Mouse (Mus musculus): ENCODE data around the gene Spp2. TPM values are rescaled to one million over a fixed set of nuclear protein-coding genes. Genes with fewer than 3 reads are reported as not detected.

Spp2 gene
- total and polyA plus RNA-seq, 3 experiments: not detected

- H3K9ac ChIP-seq (ENCODE audit: low read depth, low read length): no peak overlapping the region
- no peak overlapping the region for H3K27ac ChIP-seq
- 69% methylated on average over 2 of the region's 2 CpGs for WGBS
- intact Hi-C loops (cut with DNase I): no loop called here
- H3K4me1 ChIP-seq (ENCODE audit: control insufficient read depth, insufficient read depth, low read length): no peaks in the 10 kb centered on the region
- H3K79me2 ChIP-seq (replicated peaks; ENCODE audit: control insufficient read depth, insufficient read depth, low read length): no peaks in the 10 kb centered on the region
- DNase-seq: no peak
- no peak overlapping the region for H3K4me3 ChIP-seq
- no peak for TF ChIP-seq POLR2A (IDR thresholded peaks at IDR 0.05; ENCODE audit: insufficient read depth, low read depth, low read length)
- TF ChIP-seq CTCF (IDR thresholded peaks at IDR 0.05): no peak
- TF ChIP-seq EP300 (IDR thresholded peaks at IDR 0.05; ENCODE audit: insufficient read depth, low read depth, low read length): no peak
- no peaks in the 10 kb centered on the region for H3K36me3 ChIP-seq (ENCODE audit: control insufficient read depth, insufficient read depth, low read length)
- no peaks in the 10 kb centered on the region for H3K27me3 ChIP-seq (ENCODE audit: control insufficient read depth, insufficient read depth, low read length)
Observed at GRCm38 (mm10) chr1:88449741-88450140, 43.0 kb downstream of the Spp2 start.

- 64% methylated on average over 4 of the region's 4 CpGs for WGBS
- intact Hi-C loops (cut with DNase I): no loop called here
- TF ChIP-seq EP300 (IDR thresholded peaks at IDR 0.05; ENCODE audit: insufficient read depth, low read depth, low read length) (no peak), CTCF (IDR thresholded peaks at IDR 0.05) (no peak), POLR2A (IDR thresholded peaks at IDR 0.05; ENCODE audit: insufficient read depth, low read depth, low read length) (no peak)
- H3K27me3 ChIP-seq (ENCODE audit: control insufficient read depth, insufficient read depth, low read length): no peaks in the 10 kb centered on the region
- H3K4me1 ChIP-seq (ENCODE audit: control insufficient read depth, insufficient read depth, low read length): no peaks in the 10 kb centered on the region
- no peak for DNase-seq
- H3K36me3 ChIP-seq (ENCODE audit: control insufficient read depth, insufficient read depth, low read length): no peaks in the 10 kb centered on the region
- H3K9ac ChIP-seq (ENCODE audit: low read depth, low read length): no peak overlapping the region
- no peak overlapping the region for H3K27ac ChIP-seq
- H3K4me3 ChIP-seq: no peak overlapping the region
- no peaks in the 10 kb centered on the region for H3K79me2 ChIP-seq (replicated peaks; ENCODE audit: control insufficient read depth, insufficient read depth, low read length)
Observed at GRCm38 (mm10) chr1:88450668-88451067, 43.9 kb downstream of the Spp2 start.

- intact Hi-C loops (cut with DNase I): no loop called here
Observed at GRCm38 (mm10) chr1:88452198-88452597, 45.4 kb downstream of the Spp2 start.

GRCm38 (mm10) chr1:88454703-88455102 lies 47.9 kb downstream of the Spp2 start:
- H3K79me2 ChIP-seq (replicated peaks; ENCODE audit: control insufficient read depth, insufficient read depth, low read length): no peaks in the 10 kb centered on the region
- no peak overlapping the region for H3K4me3 ChIP-seq
- 51% methylated on average over 3 of the region's 3 CpGs for WGBS
- H3K9ac ChIP-seq (ENCODE audit: low read depth, low read length): no peak overlapping the region
- H3K4me1 ChIP-seq (ENCODE audit: control insufficient read depth, insufficient read depth, low read length): no peaks in the 10 kb centered on the region
- TF ChIP-seq POLR2A (IDR thresholded peaks at IDR 0.05; ENCODE audit: insufficient read depth, low read depth, low read length): no peak
- DNase-seq: no peak
- H3K27me3 ChIP-seq (ENCODE audit: control insufficient read depth, insufficient read depth, low read length): no peaks in the 10 kb centered on the region
- intact Hi-C loops (cut with DNase I): no loop called here
- no peaks in the 10 kb centered on the region for H3K36me3 ChIP-seq (ENCODE audit: control insufficient read depth, insufficient read depth, low read length)
- no peak overlapping the region for H3K27ac ChIP-seq

More at GRCm38 (mm10) chr1:88452198-88452597, 45.4 kb downstream of the Spp2 start:
- H3K36me3 ChIP-seq (ENCODE audit: control insufficient read depth, insufficient read depth, low read length): no peaks in the 10 kb centered on the region
- H3K4me3 ChIP-seq: no peak overlapping the region
- no peaks in the 10 kb centered on the region for H3K79me2 ChIP-seq (replicated peaks; ENCODE audit: control insufficient read depth, insufficient read depth, low read length)
- DNase-seq: no peak
- WGBS: 80% methylated on average over 6 of the region's 6 CpGs
- no peak for TF ChIP-seq CTCF (IDR thresholded peaks at IDR 0.05)
- H3K27me3 ChIP-seq (ENCODE audit: control insufficient read depth, insufficient read depth, low read length): no peaks in the 10 kb centered on the region
- H3K4me1 ChIP-seq (ENCODE audit: control insufficient read depth, insufficient read depth, low read length): no peaks in the 10 kb centered on the region
- no peak overlapping the region for H3K9ac ChIP-seq (ENCODE audit: low read depth, low read length)
- no peak overlapping the region for H3K27ac ChIP-seq

GRCm38 (mm10) chr1:88455761-88456160 lies 49.0 kb downstream of the Spp2 start:
- Histone ChIP-seq H3K27ac (no peak overlapping the region), H3K36me3 (ENCODE audit: control insufficient read depth, insufficient read depth, low read length) (no peaks in the 10 kb centered on the region), H3K9ac (ENCODE audit: low read depth, low read length) (no peak overlapping the region), H3K4me1 (ENCODE audit: control insufficient read depth, insufficient read depth, low read length) (no peaks in the 10 kb centered on the region), H3K79me2 (replicated peaks; ENCODE audit: control insufficient read depth, insufficient read depth, low read length) (no peaks in the 10 kb centered on the region), H3K4me3 (no peak overlapping the region), H3K27me3 (ENCODE audit: control insufficient read depth, insufficient read depth, low read length) (no peaks in the 10 kb centered on the region)
- WGBS: 46% methylated on average over 3 of the region's 3 CpGs
- no peak for DNase-seq
- TF ChIP-seq POLR2A (IDR thresholded peaks at IDR 0.05; ENCODE audit: insufficient read depth, low read depth, low read length) (no peak), CTCF (IDR thresholded peaks at IDR 0.05) (no peak)
- intact Hi-C loops (cut with DNase I): loop anchor here (2.0 kb wide), 1 partner anchor 249 kb away; no protein-coding TSS in a partner anchor

GRCm38 (mm10) chr1:88456451-88457072 lies 49.8 kb downstream of the Spp2 start:
- H3K9ac ChIP-seq (ENCODE audit: low read depth, low read length): no peak overlapping the region
- H3K36me3 ChIP-seq (ENCODE audit: control insufficient read depth, insufficient read depth, low read length): no peaks in the 10 kb centered on the region
- H3K27me3 ChIP-seq (ENCODE audit: control insufficient read depth, insufficient read depth, low read length): no peaks in the 10 kb centered on the region
- peak; percentile 91 for TF ChIP-seq CTCF (IDR thresholded peaks at IDR 0.05)
- no peak for TF ChIP-seq POLR2A (IDR thresholded peaks at IDR 0.05; ENCODE audit: insufficient read depth, low read depth, low read length)
- TF ChIP-seq EP300 (IDR thresholded peaks at IDR 0.05; ENCODE audit: insufficient read depth, low read depth, low read length): no peak
- peak; percentile 69 to 76 for DNase-seq
- H3K4me3 ChIP-seq: no peak overlapping the region
- intact Hi-C loops (cut with DNase I): loop anchor here (2.0 kb wide), 1 partner anchor 248 kb away; no protein-coding TSS in a partner anchor
- H3K79me2 ChIP-seq (replicated peaks; ENCODE audit: control insufficient read depth, insufficient read depth, low read length): no peaks in the 10 kb centered on the region
- no peaks in the 10 kb centered on the region for H3K4me1 ChIP-seq (ENCODE audit: control insufficient read depth, insufficient read depth, low read length)
- H3K27ac ChIP-seq: no peak overlapping the region
- WGBS: 59% methylated on average over 14 of the region's 14 CpGs

Measured in heart, adult 2 months (tissue).